Mouse (Mus musculus): ENCODE measurements at regions not wholly inside any gene's neighbourhood (a gene's known extent, or its start where the extent isn't known, plus 50 kb on each side); places are given as distances from the start of the nearest gene placed in this dataset.

GRCm38 (mm10) chr12:21511043-21511665 lies 93.7 kb upstream of the Ywhaq start:
- peak; percentile 61 to 80 for DNase-seq (ENCODE audit: low spot score in 2 of 2)
- no peak for TF ChIP-seq CTCF (conservative IDR thresholded peaks at IDR 0.05)
- H3K27ac ChIP-seq, result peak overlapping the region; percentile 92
- H3K4me3 ChIP-seq, result no peak overlapping the region

GRCm38 (mm10) chr12:21507080-21507479 lies 89.6 kb upstream of the Ywhaq start:
- DNase-seq (ENCODE audit: low spot score in 2 of 2), result no peak
- peak overlapping the region; percentile 89 for H3K27ac ChIP-seq
- no peak overlapping the region for H3K4me3 ChIP-seq
- no peak for TF ChIP-seq CTCF (conservative IDR thresholded peaks at IDR 0.05)

DNA sequence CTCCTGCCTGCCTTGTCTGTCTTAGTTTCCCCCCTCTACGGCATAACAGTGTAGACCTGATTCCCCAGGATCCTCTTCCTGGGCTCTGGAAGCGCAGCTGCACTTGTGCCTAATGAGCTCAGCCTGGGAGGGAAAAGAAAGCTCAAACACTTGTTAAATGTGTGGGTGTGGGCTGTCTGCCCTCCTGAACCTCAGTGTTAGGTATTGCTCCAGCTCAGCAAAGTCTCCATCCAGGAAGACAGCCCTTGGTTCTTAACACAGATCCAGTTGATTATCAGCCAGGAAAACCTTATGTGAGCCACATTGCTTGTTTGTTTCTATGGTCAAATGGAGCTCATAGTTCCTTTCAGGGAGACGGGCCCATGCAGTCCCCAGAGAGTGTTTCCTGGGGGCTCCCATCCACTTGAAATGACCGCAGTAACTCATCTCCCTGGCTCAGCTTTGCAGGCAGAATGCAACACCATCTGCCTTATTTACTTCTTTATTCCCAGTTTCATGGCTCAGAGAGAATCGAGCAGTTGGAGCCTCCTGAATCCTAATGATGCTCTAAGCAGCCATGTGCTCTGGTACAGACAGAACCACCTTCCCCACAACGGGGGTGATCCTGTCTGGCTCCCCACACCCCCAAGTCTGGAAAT lies 88.4 kb upstream of the Ywhaq start:
- no peak for TF ChIP-seq CTCF (conservative IDR thresholded peaks at IDR 0.05)
- peak; percentile 68 to 82 for DNase-seq (ENCODE audit: low spot score in 2 of 2)
- peak overlapping the region; percentile 89 for H3K27ac ChIP-seq

GRCm38 (mm10) chr12:21503250-21503649 lies 85.8 kb upstream of the Ywhaq start:
- Histone ChIP-seq H3K27ac (no peak overlapping the region), H3K4me3 (no peak overlapping the region)
- DNase-seq (ENCODE audit: low spot score in 2 of 2), result no peak
- TF ChIP-seq CTCF (conservative IDR thresholded peaks at IDR 0.05), result no peak

More for the DNA sequence above, 88.4 kb upstream of the Ywhaq start:
- H3K4me3 ChIP-seq, result no peak overlapping the region

GRCm38 (mm10) chr12:21496974-21497373 lies 79.5 kb upstream of the Ywhaq start:
- no peak overlapping the region for H3K4me3 ChIP-seq
- no peak for TF ChIP-seq CTCF (conservative IDR thresholded peaks at IDR 0.05)
- DNase-seq (ENCODE audit: low spot score in 2 of 2), result no peak

DNA sequence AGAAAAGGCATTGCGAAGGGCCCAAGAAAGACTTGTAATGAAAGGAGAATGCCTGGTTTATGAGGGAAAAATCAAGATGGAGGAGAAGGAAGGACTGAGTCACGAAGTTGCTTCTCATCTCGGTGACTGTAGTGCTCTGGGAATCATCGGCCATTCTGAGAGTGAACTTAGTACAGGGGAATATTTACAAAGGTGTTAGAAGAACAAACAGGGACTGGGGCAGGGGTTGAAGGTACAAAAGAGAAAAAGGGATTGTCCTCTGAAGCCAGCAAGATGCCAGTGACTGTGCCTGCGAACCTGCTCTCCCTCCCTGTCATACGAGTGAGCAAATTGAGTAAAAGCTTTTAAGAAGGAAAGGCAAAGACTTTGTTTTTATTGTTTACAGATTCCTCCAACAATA lies 78.1 kb upstream of the Ywhaq start:
- Histone ChIP-seq H3K4me3 (no peak overlapping the region), H3K27ac (no peak overlapping the region)
- DNase-seq (ENCODE audit: low spot score in 2 of 2), result no peak
- TF ChIP-seq CTCF (conservative IDR thresholded peaks at IDR 0.05), result no peak

More at GRCm38 (mm10) chr12:21496974-21497373, 79.5 kb upstream of the Ywhaq start:
- peak overlapping the region; percentile 14; the same call in 1 of the 2 replicates for H3K27ac ChIP-seq

DNA sequence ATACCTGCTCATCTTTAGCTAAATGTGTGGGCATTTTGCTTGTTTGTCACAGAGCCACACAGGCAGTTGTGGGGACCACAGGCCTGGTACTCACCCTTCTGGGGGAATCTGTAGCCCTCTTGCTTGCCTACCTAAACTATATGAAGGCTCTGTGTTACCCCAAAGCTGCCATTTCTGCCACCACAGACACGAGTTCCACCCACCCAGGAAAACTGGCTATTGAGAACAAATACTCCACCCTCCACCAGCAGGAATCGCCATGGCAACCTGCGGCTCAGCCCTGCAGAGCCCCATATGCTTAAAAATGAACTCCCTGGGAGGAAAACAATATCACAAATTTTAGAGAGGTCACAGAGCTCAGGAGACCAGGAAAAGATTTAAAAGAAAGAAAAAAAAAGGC lies 76.0 kb upstream of the Ywhaq start:
- peak; percentile 56 to 77 for DNase-seq (ENCODE audit: low spot score in 2 of 2)
- TF ChIP-seq CTCF (conservative IDR thresholded peaks at IDR 0.05), result no peak
- Histone ChIP-seq H3K27ac (peak overlapping the region; percentile 91), H3K4me3 (no peak overlapping the region)

DNA sequence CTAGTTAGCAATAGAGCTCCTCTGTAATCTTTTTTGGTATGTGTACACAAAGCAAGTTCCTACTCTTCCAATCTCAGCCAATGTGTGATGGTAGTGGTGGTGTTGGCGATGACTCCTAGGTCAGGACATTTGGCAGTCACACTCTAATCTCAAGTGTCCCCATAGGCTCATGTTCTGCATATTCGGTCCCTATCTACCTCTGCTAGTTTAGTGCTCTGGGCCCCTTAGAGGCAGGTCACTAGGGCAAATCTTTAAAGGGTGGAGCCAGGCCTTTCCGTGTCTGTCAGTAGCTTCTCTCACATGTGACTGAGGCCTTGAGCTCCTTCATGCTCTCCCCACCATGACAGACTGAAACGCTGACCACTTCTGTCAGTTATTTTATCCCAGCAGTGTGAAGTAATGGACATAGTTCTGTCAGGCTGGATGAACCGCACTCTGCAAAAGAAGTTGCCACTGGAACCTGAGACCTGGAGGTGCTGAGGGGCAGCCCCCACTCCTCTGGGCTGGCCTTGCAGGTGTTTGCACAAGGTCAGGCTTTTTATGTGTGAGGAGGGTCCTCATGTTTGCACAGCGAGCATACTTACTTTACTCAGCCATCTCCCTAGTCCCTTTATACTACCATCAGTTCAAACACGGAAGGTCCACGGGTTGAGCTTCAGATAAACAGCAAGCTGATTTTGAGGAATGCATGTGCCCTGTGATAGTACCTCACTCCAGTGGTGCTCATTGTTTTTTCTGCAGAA lies 75.3 kb upstream of the Ywhaq start:
- peak overlapping the region; percentile 91 for H3K27ac ChIP-seq
- H3K4me3 ChIP-seq, result no peak overlapping the region
- no peak for DNase-seq (ENCODE audit: low spot score in 2 of 2)
- TF ChIP-seq CTCF (conservative IDR thresholded peaks at IDR 0.05), result no peak

GRCm38 (mm10) chr12:21481644-21482043 lies 64.2 kb upstream of the Ywhaq start:
- no peak for DNase-seq (ENCODE audit: low spot score in 2 of 2)
- no peak overlapping the region for H3K4me3 ChIP-seq
- H3K27ac ChIP-seq, result no peak overlapping the region
- no peak for TF ChIP-seq CTCF (conservative IDR thresholded peaks at IDR 0.05)

DNA sequence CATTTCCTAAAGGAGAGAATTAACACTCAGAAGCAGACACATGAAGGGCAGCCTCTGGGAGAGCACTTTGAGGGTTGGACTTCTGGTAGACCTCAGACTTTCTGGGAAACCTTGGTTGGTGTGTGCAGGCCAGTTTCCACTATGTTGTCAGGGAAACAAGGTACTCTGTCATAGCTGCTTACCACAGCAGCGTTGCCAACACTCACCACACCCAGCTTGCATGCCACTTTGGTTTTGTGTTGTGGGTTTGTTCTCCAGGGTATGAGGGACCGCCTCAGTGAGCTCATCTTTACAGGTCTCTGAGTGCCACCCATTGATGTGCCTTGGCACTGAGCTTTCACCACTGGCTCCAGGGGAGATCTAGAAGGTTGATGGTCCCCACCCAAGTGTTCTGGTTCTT lies 62.8 kb upstream of the Ywhaq start:
- Histone ChIP-seq H3K27ac (no peak overlapping the region), H3K4me3 (no peak overlapping the region)
- no peak for TF ChIP-seq CTCF (conservative IDR thresholded peaks at IDR 0.05)
- DNase-seq (ENCODE audit: low spot score in 2 of 2), result no peak

DNA sequence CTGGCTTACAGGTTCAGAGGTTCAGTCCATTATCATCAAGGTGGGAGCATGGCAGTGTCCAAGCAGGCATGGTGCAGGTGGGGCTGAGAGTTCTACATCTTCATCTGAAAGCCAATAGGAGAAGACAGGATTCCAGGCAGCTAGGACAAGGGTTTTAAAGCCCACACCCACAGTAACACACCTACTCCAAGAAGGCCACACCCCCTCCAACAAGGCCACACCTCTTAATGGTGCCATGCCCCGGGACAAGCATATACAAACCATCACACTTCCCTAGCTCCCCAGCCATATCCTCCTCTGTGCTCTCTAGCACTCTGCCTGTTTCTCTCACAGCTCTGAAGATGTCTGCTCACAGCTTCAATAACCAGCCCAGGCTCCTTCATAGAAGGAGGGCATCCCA lies 61.8 kb upstream of the Ywhaq start:
- H3K27ac ChIP-seq, result no peak overlapping the region
- DNase-seq (ENCODE audit: low spot score in 2 of 2), result no peak

DNA sequence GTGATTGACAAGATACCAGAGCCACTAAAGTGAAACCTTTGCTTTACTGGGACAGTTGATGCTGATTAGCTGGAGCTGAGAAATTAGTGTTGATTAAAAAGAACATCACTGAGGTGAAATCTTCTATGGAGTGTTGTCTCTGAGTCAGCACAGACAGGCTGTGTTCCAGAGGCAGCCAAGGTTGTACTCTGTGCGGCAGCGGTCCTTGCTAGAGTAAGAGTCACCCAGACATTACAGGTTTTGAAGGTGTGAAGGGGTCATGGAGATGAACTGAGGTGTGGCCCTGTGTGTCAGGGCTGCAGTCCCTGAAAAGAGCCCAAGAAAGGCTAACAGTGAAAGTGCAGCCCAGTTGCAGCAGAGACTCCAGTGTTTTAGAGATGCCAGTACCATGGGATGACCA lies 59.1 kb upstream of the Ywhaq start:
- H3K27ac ChIP-seq, result no peak overlapping the region
- no peak for TF ChIP-seq CTCF (conservative IDR thresholded peaks at IDR 0.05)
- DNase-seq (ENCODE audit: low spot score in 2 of 2), result no peak
- no peak overlapping the region for H3K4me3 ChIP-seq

More for the DNA sequence above, 61.8 kb upstream of the Ywhaq start:
- no peak for TF ChIP-seq CTCF (conservative IDR thresholded peaks at IDR 0.05)
- H3K4me3 ChIP-seq, result no peak overlapping the region

- Histone ChIP-seq H3K27ac (no peak overlapping the region), H3K4me3 (no peak overlapping the region)
- no peak for DNase-seq (ENCODE audit: low spot score in 2 of 2)
- no peak for TF ChIP-seq CTCF (conservative IDR thresholded peaks at IDR 0.05)
Measured at GRCm38 (mm10) chr12:21472951-21473710, 55.7 kb upstream of the Ywhaq start.
